Mouse (Mus musculus) liver, postnatal 0 days (tissue): ENCODE measurements around the gene Col4a3. TPM values are rescaled to one million over a fixed set of nuclear protein-coding genes. Genes with fewer than 3 reads are reported as not detected.

Experiments
- ATAC-seq: fragments of 200-750 bp; cut with Nextera tagmentation; 2 replicates; pipeline ENCODE4 v1.8.0; 2017; ENCODE audit warnings: mild to moderate bottlenecking, moderate library complexity
- DNase-seq: peaks from one replicate; pipeline ENCODE4 v3.0.0-alpha.2; 2016
- H3K27ac ChIP-seq: fragments of 300-500 bp; sonication (generic); 2 replicates; pipeline ENCODE4 v1.5.1; 2014; ENCODE audit warnings: antibody characterized with exemption, moderate library complexity, mild to moderate bottlenecking, low read depth
- H3K27me3 ChIP-seq: fragments of 300-500 bp; sonication (generic); 2 replicates; pipeline ENCODE4 v1.6.1; 2014; ENCODE audit warnings: low read length, control low read depth, mixed read lengths; ENCODE audit not compliant: insufficient read depth
- H3K36me3 ChIP-seq: fragments of 300-500 bp; sonication (generic); replicated peaks from 2 replicates; pipeline ENCODE4 v1.6.1; 2014; ENCODE audit warnings: mild to moderate bottlenecking, control low read depth, low read length, moderate library complexity, mixed read lengths; ENCODE audit not compliant: insufficient read depth
- H3K4me1 ChIP-seq: fragments of 300-500 bp; sonication (generic); 2 replicates; pipeline ENCODE4 v1.6.1; 2014; ENCODE audit warnings: antibody characterized with exemption, mild to moderate bottlenecking, control low read depth; ENCODE audit not compliant: insufficient read depth
- H3K4me2 ChIP-seq: fragments of 300-500 bp; sonication (generic); 2 replicates; pipeline ENCODE4 v1.6.1; 2014; ENCODE audit warnings: low read depth, mild to moderate bottlenecking, low read length, moderate library complexity, mixed read lengths
- H3K4me3 ChIP-seq: fragments of 300-500 bp; sonication (generic); 2 replicates; pipeline ENCODE4 v1.5.1; 2014; ENCODE audit warnings: low read depth, low read length
- H3K9ac ChIP-seq: fragments of 300-500 bp; sonication (generic); replicated peaks from 2 replicates; pipeline ENCODE4 v1.6.1; 2014; ENCODE audit warnings: mild to moderate bottlenecking, moderate library complexity
- H3K9me3 ChIP-seq: fragments of 300-500 bp; sonication (generic); 2 replicates; pipeline ENCODE4 v1.6.1; 2016; ENCODE audit warnings: mild to moderate bottlenecking, control low read depth, low read length, mixed read lengths
- CTCF ChIP-seq: sonication (generic); IDR thresholded peaks from 2 replicates; pipeline ENCODE4 v1.5.1; 2016; ENCODE audit warnings: antibody characterized with exemption, low read depth
- EP300 ChIP-seq: IDR thresholded peaks from 2 replicates; pipeline ENCODE4 v1.6.1; 2016; ENCODE audit warnings: antibody characterized with exemption, low read depth, mild to moderate bottlenecking
- WGBS: fragments of 180-500 bp; shearing (Covaris S2); extraction: QIAGEN DNeasy Blood & Tissue Kit; methylation state at CpG from one replicate; pipeline ENCODE4 v1.1.7; 2014; ENCODE audit not compliant: insufficient replicate concordance; 5-methylcytosine and 5-hydroxymethylcytosine counted together
- polyA plus RNA-seq: library from polyadenylated mRNA; unstranded; fragments of >200 nt; fragmentation: Nextera tagmentation; extraction: Ambion mirVana; gene quantifications from 2 replicates; pipeline ENCODE4 v1.2.1, GENCODE M21; 2015

Gene Col4a3
- polyA plus RNA-seq, 1 experiment from 2014 or later: 0.27 TPM

DNA sequence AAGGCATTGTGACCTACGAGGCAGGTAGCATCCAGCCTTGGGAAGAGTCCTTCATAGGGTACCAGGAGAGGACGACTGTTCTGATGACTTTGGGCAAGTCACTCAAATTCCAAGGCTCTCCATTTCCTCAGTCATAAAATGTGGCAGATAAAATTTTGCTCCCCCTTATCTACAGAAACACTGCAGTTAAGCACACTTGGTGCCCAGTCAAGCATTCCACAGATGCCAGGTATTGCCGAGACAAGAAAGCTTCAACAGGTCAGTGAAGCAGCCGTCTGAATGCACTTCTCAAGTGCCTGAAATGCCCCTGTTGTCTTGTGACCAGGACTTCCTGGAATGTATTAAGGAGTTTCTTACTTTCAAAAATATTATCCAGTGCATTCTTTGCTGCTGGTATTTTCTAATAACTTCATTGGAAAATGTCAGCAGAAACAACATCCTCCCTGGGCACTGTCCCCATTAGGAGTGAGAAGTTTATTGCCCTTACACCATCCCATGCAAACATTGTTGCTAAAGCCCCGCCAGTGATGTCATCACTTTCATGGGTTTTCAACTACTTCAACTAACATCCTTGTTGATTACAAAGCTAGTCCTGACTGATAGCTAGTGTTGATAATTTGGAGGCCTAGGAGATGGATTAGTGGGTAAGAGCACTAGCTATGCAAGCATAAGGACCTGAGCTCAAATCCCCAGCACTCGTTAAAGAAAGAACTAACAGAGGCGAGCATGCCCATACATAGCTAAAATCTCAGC is 16.7 kb downstream of the Col4a3 start:
- TF ChIP-seq EP300 (no peak), CTCF (no peak)
- no peak overlapping the region for H3K4me2 ChIP-seq
- ATAC-seq (no peak), DNase-seq (no peak)
- no peaks in the 10 kb centered on the region for H3K9me3 ChIP-seq
- H3K27me3 ChIP-seq: no peaks in the 10 kb centered on the region
- H3K27ac ChIP-seq: no peak overlapping the region
- WGBS: 62% methylated on average over 7 of the region's 7 CpGs
- no peak overlapping the region for H3K4me3 ChIP-seq
- no peaks in the 10 kb centered on the region for H3K36me3 ChIP-seq
- no peaks in the 10 kb centered on the region for H3K4me1 ChIP-seq
- no peak overlapping the region for H3K9ac ChIP-seq

GRCm38 (mm10) chr1:82605347-82605746 is 18.6 kb downstream of the Col4a3 start:
- Histone ChIP-seq H3K36me3 (no peaks in the 10 kb centered on the region), H3K27ac (no peak overlapping the region), H3K9ac (no peak overlapping the region), H3K4me1 (no peaks in the 10 kb centered on the region), H3K4me3 (no peak overlapping the region), H3K9me3 (no peaks in the 10 kb centered on the region), H3K27me3 (no peaks in the 10 kb centered on the region), H3K4me2 (no peak overlapping the region)
- 82% methylated on average over 7 of the region's 7 CpGs for WGBS
- no peak for DNase-seq
- TF ChIP-seq EP300 (no peak), CTCF (no peak)
- ATAC-seq: no peak

DNA sequence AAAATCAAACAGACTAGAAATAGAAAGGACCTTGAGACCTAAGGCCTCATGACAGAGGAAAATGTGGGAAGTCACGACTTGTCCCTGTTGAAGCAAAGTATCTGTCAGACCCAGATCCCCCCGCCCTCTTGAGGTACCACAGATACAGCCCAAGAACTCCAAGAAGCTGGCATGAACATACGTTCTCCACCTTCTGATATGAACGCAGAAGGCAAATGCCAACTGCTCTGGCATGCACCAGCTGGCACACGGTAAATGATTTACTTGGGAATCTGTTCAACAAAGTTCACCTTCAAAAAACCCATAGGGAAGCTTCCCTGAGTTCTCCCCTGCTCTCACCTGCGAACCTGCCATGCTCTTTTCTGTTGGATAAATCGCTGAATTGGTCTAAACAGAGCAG is 19.1 kb downstream of the Col4a3 start:
- 73% methylated on average over 7 of the region's 7 CpGs for WGBS
- no peak for ATAC-seq

DNA sequence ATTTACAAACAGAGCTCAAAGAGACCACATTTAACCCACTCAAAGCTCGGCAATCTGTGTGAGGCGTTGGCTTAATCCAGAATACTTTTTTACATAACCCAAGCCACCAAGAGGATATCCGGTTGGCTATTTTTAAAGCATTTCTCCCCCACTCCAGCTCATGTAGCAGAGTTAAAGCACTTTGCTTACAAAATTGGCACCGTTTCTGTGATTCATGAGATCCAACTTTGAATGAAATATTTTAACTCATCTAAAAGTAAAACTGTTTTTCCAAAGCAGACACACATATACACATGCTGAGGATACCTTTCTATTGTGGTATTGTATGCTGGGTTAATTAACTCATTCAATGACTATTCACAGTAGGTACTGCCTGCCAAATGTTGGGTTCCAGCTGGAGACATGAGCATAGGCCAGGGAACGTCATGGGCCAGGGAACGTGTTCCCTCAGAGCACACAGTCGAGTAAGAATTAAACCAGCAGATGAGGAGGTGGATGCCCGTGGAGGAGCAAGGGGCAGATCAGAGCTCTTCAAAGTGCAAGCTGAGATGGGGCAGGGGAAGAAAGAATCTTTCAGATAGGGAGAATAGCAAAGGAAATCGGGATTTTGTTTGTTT is 22.0 kb downstream of the Col4a3 start:
- WGBS: 53% methylated on average over 9 of the region's 9 CpGs
- no peaks in the 10 kb centered on the region for H3K4me1 ChIP-seq
- H3K9ac ChIP-seq: no peak overlapping the region

More for the DNA sequence above, 19.1 kb downstream of the Col4a3 start:
- no peaks in the 10 kb centered on the region for H3K9me3 ChIP-seq
- no peaks in the 10 kb centered on the region for H3K4me1 ChIP-seq
- H3K4me2 ChIP-seq: no peak overlapping the region
- no peak for DNase-seq
- H3K9ac ChIP-seq: no peak overlapping the region
- no peak for TF ChIP-seq CTCF
- no peak for TF ChIP-seq EP300
- H3K27me3 ChIP-seq: no peaks in the 10 kb centered on the region
- H3K27ac ChIP-seq: no peak overlapping the region
- no peaks in the 10 kb centered on the region for H3K36me3 ChIP-seq
- H3K4me3 ChIP-seq: no peak overlapping the region

DNA sequence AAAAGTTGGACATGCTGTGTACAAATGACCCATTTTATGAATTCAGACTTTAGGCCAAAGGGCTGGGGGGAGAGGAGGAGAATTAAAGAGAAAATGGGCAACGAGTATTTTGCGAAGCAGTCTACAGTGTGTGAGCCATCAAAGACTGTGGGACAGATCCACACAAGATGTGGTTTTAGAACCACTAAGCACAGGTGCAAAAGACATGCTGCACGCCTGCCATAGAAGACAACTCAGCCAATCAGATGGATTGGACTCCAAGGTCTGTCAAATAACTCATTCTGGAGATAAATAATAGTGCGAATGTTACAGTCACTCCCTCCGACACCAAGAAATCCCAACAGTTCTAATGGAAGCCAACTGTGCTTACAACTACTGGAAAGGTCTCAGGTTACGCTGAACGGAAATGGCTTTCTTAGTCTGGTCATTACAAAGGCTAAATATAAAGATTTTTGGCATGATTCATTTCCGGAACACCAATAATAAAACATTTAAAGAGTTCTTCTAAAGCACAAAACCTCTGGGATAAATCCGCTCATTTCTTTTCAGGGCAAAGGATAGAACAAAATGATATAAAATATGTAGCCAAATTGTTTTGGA is 25.4 kb downstream of the Col4a3 start:
- H3K4me1 ChIP-seq: no peaks in the 10 kb centered on the region
- DNase-seq: no peak

More for the DNA sequence above, 22.0 kb downstream of the Col4a3 start:
- no peak overlapping the region for H3K4me2 ChIP-seq
- H3K27me3 ChIP-seq: no peaks in the 10 kb centered on the region
- no peak for TF ChIP-seq EP300
- no peak for TF ChIP-seq CTCF
- no peak overlapping the region for H3K27ac ChIP-seq
- H3K36me3 ChIP-seq: no peaks in the 10 kb centered on the region
- ATAC-seq: no peak
- no peak overlapping the region for H3K4me3 ChIP-seq
- no peak for DNase-seq
- H3K9me3 ChIP-seq: no peaks in the 10 kb centered on the region

DNA sequence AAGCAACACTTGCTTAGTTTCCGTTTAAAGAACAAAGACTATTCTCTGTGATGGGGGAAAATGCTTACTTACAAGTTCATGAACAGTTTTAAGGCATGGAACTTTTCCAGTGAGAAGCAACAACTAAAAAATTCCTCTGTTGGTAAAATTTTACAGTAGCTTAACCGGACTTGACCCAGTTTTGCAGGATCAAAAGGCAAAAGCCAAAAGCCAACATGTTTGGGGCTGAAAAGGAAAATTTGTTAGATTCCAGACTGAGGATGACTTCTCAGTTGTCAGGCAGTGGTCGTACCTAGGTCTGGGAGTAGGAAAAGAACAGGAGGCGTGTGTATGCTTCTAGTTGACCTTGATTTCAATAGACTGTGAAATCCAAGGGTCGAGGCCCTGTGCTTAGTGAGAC is 31.3 kb downstream of the Col4a3 start:
- Histone ChIP-seq H3K9me3 (no peaks in the 10 kb centered on the region), H3K27ac (no peak overlapping the region), H3K4me1 (no peaks in the 10 kb centered on the region), H3K4me3 (no peak overlapping the region), H3K4me2 (no peak overlapping the region), H3K27me3 (no peaks in the 10 kb centered on the region), H3K9ac (no peak overlapping the region), H3K36me3 (no peaks in the 10 kb centered on the region)
- WGBS: 62% methylated on average over 5 of the region's 5 CpGs
- TF ChIP-seq EP300 (no peak), CTCF (no peak)
- ATAC-seq: no peak
- no peak for DNase-seq

More for the DNA sequence above, 25.4 kb downstream of the Col4a3 start:
- no peaks in the 10 kb centered on the region for H3K9me3 ChIP-seq
- 78% methylated on average over 9 of the region's 9 CpGs for WGBS
- no peak for TF ChIP-seq CTCF
- no peak for TF ChIP-seq EP300
- no peak for ATAC-seq
- H3K9ac ChIP-seq: no peak overlapping the region
- H3K4me3 ChIP-seq: no peak overlapping the region
- H3K27ac ChIP-seq: no peak overlapping the region
- H3K4me2 ChIP-seq: no peak overlapping the region
- no peaks in the 10 kb centered on the region for H3K27me3 ChIP-seq
- no peaks in the 10 kb centered on the region for H3K36me3 ChIP-seq
